Mouse (Mus musculus): ENCODE measurements at regions not wholly inside any gene's neighbourhood (a gene's known extent, or its start where the extent isn't known, plus 50 kb on each side); places are given as distances from the start of the nearest gene placed in this dataset.

- TF ChIP-seq EP300 (IDR thresholded peaks at IDR 0.05; ENCODE audit: low read length) (no peak), CHD1 (IDR thresholded peaks at IDR 0.05; ENCODE audit: low read depth, low read length) (no peak), HCFC1 (IDR thresholded peaks at IDR 0.05; ENCODE audit: low read depth, low read length) (no peak)
These were observed 139.2 kb upstream of the Cpeb2 start for GRCm38 (mm10) chr5:43093647-43094326.
